Mouse (Mus musculus): Measurements from ENCODE around the gene Olfr311.
"Not testable (repeated sequence)": the region's sequence is repeated elsewhere in the genome, so short reads cannot be mapped to it uniquely, and the experiment has no call there.

Gene Olfr311

GRCm38 (mm10) chr11:58838951-58839350 is at the start of gene Olfr311:
TSS of gene Olfr311 (plus strand) at chr11:58839251.
- DNase-seq (ENCODE audit: low spot score), result not testable (repeated sequence)

- no peak for DNase-seq (ENCODE audit: low spot score)
Measured at GRCm38 (mm10) chr11:58789532-58789931, 49.5 kb upstream of the Olfr311 start.

GRCm38 (mm10) chr11:58790053-58790452 is 49.0 kb upstream of the Olfr311 start:
- DNase-seq (ENCODE audit: low spot score), result no peak

- DNase-seq (ENCODE audit: low spot score), result no peak
Measured at GRCm38 (mm10) chr11:58790646-58791045, 48.4 kb upstream of the Olfr311 start.

- no peak for DNase-seq (ENCODE audit: low spot score)
Measured at GRCm38 (mm10) chr11:58795856-58796255, 43.2 kb upstream of the Olfr311 start.

- DNase-seq (ENCODE audit: low spot score), result no peak
Measured at GRCm38 (mm10) chr11:58796850-58797249, 42.2 kb upstream of the Olfr311 start.

- no peak for DNase-seq (ENCODE audit: low spot score)
Measured at GRCm38 (mm10) chr11:58799747-58800146, 39.3 kb upstream of the Olfr311 start.

GRCm38 (mm10) chr11:58801558-58802228 is 37.4 kb upstream of the Olfr311 start, which contains the start of gene Fam183b:
TSS of gene Fam183b (minus strand) at chr11:58801960.
- DNase-seq (ENCODE audit: low spot score), result no peak

- DNase-seq (ENCODE audit: low spot score), result no peak
Measured at GRCm38 (mm10) chr11:58803871-58804270, 35.2 kb upstream of the Olfr311 start.

GRCm38 (mm10) chr11:58804393-58804792 is 34.7 kb upstream of the Olfr311 start:
- DNase-seq (ENCODE audit: low spot score), result no peak

GRCm38 (mm10) chr11:58812001-58812400 is 27.1 kb upstream of the Olfr311 start:
- DNase-seq (ENCODE audit: low spot score), result no peak

- not testable (repeated sequence) for DNase-seq (ENCODE audit: low spot score)
Measured at GRCm38 (mm10) chr11:58814700-58815099, 24.4 kb upstream of the Olfr311 start, which contains the start of gene Olfr313. TSS of gene Olfr313 (plus strand) at chr11:58815000.

- no peak for DNase-seq (ENCODE audit: low spot score)
Measured at GRCm38 (mm10) chr11:58815676-58816075, 23.4 kb upstream of the Olfr311 start.

- DNase-seq (ENCODE audit: low spot score), result not testable (repeated sequence)
Measured at GRCm38 (mm10) chr11:58828937-58829336, 10.1 kb upstream of the Olfr311 start, which contains the start of gene Olfr312. TSS of gene Olfr312 (plus strand) at chr11:58829237.

GRCm38 (mm10) chr11:58829764-58830163 is 9.3 kb upstream of the Olfr311 start:
- no peak for DNase-seq (ENCODE audit: low spot score)

- not testable (repeated sequence) for DNase-seq (ENCODE audit: low spot score)
Measured at GRCm38 (mm10) chr11:58832541-58832940, 6.5 kb upstream of the Olfr311 start.

GRCm38 (mm10) chr11:58846919-58847461 is 7.9 kb downstream of the Olfr311 start, which contains the start of gene Gm12258:
TSS of gene Gm12258 (plus strand) at chr11:58847158.
- peak; percentile 42 for DNase-seq (ENCODE audit: low spot score)

GRCm38 (mm10) chr11:58847636-58848035 is 8.6 kb downstream of the Olfr311 start:
- no peak for DNase-seq (ENCODE audit: low spot score)

GRCm38 (mm10) chr11:58849731-58850130 is 10.7 kb downstream of the Olfr311 start:
- no peak for DNase-seq (ENCODE audit: low spot score)

- no peak for DNase-seq (ENCODE audit: low spot score)
Measured at GRCm38 (mm10) chr11:58860744-58861143, 21.7 kb downstream of the Olfr311 start.

- peak; percentile 61 for DNase-seq (ENCODE audit: low spot score)
Measured at GRCm38 (mm10) chr11:58867039-58867953, 28.2 kb downstream of the Olfr311 start, which contains the start of gene 2810021J22Rik. TSS of gene 2810021J22Rik (plus strand) at chr11:58867216.

GRCm38 (mm10) chr11:58867954-58868330 is 28.9 kb downstream of the Olfr311 start:
- no peak for DNase-seq (ENCODE audit: low spot score)
